Mouse (Mus musculus) stomach, embryonic 14.5 days (tissue): ENCODE results near the gene Epha6. TPM values are rescaled to one million over a fixed set of nuclear protein-coding genes. Genes with fewer than 3 reads are reported as not detected.

Source experiments
- microRNA-seq: library from miRNA; unstranded; fragments of <30 nt; microRNA quantifications from one replicate; pipeline ENCODE4, GENCODE M21; 2016
- polyA plus RNA-seq: library from polyadenylated mRNA; unstranded; fragments of >200 nt; fragmentation: Nextera tagmentation; extraction: Ambion mirVana; gene quantifications from 2 replicates; pipeline ENCODE4 v1.2.1, GENCODE M21; 2014

Epha6 gene
- polyA plus RNA-seq, 1 experiment from 2014 or later = 0.59 TPM

Small RNA genes within 50 kb of the gene (microRNA-seq; reads per million reads assigned to microRNA genes)
- gene Gm24755 = not detected
